Mouse (Mus musculus): ENCODE measurements around the gene Hint3.
"Not testable (repeated sequence)": the region's sequence is repeated elsewhere in the genome, so short reads cannot be mapped to it uniquely, and the experiment has no call there.

Hint3 gene

DNA sequence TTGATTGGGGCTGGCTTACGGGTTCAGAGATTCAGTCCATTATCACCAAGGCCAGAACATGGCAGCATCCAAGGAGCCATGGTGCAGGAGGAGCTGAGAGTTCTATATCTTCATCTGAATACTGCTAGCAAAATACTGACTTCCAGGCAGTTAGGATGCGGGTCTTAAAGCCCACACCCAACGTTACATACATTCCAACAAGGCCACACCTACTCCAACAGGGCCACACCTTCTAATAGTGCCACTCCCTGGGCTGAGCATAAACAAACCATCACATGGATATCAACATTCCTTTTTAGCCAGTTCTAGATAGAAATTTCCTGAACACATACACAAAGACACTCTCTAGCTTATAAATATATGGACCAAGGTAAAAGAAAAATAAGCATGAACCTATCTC lies at the start of gene Hint3:
Gene Hint3 (minus strand): TSS at position 120 of the 400 bp plus-strand sequence.
- DNase-seq, result no peak

DNA sequence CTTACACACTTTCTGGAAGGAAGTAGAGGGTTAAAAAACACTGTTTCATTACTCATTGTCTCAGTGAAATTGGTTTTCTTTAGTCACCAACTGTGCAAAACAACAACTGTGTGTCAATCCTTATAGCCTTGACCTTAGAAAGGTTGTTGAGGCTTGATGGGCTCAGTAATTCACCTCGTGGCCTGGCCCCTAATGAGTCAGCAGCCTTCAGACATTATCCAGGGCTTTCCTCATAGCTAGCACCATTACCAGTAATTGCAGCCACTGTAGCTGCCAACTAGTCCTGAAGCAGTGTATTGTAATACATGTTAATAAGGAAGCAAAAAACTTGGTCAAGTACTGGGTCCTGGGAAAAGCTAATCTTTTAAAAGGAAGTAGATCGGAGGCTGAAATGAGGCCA lies 48.6 kb upstream of the Hint3 start:
- no peak for DNase-seq

DNA sequence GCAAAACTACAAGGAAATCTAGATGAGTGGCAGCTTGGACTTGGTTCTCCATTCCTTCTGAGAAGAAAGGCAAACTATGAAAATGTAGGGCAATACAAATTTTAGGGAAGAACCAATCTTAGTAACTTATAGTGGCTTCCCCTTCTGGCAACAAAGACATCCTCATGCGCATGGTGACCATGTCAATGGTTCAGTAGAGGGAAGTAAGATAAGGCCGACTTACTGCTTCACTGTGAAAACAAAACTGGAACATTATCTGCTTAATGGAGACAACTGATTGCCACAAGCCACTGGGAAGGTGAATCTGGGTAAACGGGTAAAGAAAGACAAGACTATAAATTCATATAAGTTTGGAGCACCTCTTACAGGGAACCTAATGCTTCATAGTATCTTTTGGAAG lies 45.4 kb upstream of the Hint3 start:
- no peak for DNase-seq

DNA sequence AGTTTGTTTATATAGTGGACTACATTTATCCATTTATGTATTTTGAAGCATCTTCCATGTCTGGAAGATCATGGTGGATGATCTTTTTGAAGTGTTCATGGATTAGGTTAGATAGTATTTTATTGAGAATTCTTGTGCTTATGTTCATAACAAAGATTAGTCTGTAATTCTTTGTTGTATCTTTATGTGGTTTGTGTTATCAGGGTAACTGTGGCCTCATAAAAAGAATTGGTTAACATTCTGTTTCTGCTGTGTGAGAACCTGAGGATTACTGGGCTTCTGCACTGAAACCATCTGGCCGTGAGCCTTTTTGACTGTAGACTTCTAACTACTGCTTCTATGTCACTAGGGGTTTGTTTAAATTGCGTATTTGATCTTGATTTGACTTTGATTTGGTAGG lies 37.1 kb upstream of the Hint3 start:
- no peak for DNase-seq

DNA sequence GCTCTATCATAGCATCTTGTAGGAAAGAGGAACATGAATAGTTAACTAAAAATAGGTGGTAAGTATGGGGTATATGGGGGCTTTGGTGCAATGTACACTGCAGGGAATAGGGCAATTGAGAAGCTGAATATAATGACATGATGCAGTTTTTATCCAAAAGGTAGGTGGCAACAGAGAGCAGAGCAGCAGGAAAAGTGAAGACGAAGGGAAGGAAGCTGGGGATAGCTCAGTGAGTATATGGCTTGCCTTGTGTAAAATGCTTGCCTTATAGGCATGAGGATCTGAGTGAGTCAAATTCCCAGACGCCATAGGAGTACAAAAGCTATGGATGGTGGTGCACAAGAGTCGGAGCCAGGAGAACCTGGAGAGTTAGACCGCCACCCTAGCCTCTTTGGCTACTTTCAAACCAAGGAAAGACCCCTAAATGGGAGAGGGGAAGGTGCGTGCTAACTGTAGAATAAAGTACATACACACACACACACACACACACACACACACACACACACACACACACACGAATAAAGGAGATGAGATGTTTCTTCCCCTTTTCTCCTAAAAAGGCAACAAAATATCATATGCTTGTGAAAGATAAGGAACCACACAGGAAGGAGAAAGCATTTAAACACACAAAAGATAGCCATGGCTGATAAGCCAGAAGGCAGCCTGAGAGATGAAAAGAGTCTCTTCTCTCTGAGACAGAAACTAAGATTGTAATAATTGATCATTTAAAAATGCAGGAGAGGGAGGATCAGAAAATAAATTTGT lies 31.3 kb upstream of the Hint3 start:
- DNase-seq, result no peak

DNA sequence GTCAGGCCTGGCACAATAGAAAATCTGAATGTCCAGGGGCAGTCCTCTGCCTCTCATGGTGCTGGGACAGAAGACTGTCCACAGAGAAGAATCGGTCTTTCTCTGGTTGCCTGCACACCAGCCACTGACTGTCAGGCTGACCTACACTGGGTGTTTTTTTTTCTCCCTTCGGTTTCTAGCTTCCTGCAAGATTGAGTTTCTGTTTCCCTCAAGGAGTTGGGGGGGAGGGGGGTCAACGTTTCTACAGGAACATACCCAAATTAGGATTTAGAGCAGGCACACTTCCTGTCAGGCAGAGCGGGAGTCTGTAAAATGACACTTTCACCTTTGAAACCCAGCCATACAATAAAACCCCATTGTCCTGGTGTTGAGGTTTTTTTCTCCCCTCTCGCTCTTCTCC lies 26.2 kb upstream of the Hint3 start:
- no peak for DNase-seq

DNA sequence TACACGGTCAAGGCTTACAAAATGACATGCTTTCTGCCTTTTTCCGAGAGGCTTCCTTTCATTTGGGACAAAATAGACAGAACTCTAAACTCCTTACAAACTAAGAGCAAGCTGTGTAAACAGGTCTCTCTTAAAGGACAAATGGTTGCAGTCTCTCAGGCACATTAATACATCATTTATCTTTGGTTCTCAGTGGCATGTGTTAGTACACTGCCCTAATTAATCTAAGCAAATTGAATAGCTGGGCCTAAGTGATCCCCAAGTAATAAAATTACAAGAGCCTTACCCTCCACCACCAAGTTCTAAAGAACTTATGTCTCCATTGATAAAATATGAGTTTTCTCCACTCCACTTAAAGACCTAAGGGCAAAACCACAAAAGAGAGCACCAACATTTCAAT lies 18.2 kb upstream of the Hint3 start:
- no peak for DNase-seq

DNA sequence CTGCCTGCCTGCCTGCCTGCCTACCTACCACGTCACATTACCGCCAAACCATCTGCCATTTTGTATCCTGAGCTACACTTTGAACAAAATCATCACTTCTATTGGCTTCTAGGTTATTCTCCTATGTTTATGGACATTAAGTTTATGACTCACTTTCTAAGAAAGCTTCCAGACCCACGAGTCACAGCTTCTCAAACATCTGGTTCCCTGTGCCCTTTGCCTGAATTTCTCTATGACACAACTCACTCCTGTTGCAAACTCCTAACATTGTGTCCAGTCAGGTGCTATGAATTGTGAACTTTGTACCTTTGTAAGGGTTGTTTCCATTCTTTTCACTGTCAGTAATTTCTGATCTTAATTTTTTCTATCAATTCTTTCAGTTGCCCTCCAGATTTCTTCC lies 8.8 kb upstream of the Hint3 start:
- no peak for DNase-seq

DNA sequence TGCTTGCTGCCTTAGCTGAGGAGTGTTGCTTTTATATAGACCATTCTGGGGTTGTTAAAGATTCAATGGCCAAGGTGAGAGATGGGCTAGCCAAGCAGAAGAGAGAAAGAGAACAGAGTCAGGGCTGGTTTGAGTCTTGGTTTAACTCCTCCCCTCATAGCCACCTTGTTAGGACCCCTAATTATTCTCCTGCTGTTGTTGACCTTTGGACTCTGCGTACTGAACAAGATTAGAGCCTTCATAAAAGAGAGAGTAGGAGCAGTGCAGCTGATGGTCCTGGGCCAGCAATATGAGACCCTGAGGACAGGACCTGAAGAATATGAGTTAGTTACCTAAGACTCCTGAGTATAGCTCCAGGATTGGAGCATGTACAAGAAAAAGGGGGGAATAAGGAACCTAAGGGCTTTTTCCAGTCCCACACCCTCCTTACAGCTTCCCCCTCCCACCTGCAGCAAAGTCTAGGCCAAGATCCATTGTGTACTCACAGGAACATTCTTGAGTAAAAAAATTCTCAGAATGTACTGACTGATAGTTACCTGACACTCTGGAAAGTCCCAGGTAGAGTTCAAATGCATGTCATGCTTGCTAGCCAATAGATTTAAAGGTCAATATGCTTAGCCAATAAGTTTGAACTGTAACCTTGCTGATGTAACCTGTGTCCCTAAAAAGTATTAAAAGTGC lies 7.2 kb upstream of the Hint3 start:
- DNase-seq, result not testable (repeated sequence)

DNA sequence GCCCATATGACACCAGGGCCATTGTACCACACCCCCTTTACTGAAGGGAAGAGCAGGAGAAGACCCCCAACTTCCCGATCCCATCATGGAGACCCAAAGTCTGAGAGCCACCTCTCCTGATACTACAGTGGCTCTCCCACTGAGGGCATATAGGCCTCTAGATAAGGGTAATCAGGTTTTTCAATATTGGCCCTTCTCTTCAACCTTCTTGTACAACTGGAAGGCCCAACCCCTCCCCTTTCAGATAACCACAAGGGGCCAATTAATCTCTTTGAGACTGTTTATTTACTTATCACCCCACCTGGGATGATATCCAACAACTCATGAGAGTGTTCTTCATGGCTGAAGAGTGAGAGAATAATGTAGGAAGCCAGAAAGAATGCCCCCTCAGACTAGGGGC lies 3.3 kb upstream of the Hint3 start:
- DNase-seq, result no peak

DNA sequence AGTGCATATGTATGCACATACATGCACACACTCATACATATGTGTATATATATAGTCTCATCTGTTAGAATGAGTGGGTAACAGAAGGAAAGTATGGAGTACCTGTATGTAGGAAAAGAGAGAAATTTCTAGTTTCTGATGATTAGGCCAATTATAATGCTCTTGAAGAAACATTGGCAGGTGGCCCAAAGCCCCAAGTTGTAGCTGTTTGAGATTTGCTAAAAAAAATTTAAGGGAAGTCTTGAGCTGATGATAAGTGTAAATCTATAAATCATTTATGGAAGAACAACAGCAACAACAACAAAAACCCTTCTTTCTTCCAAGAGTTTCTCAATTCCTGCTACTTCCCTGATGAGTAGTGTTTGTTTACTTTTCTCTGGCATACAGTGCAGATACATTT lies 545 bp upstream of the Hint3 start:
- DNase-seq, result no peak

DNA sequence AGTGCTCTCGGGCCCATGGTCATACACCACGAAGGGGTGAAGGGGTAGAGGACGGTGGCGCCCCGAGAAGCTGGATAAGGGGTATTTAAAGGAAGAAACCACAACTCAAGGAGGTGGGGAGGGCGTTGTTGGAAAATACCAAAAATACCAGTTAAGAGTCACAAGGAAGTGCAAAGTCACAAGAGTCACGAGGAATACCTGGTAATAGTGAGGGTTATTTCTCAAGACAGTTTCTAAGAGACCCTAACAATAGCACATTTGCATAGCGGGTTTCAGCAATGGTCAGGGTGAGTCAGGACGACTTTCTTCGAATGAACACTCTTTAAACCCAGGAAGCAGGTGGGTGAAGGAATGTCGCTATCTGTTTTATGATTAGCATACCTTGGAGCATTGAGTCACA lies 988 bp downstream of the Hint3 start:
- not testable (repeated sequence) for DNase-seq

DNA sequence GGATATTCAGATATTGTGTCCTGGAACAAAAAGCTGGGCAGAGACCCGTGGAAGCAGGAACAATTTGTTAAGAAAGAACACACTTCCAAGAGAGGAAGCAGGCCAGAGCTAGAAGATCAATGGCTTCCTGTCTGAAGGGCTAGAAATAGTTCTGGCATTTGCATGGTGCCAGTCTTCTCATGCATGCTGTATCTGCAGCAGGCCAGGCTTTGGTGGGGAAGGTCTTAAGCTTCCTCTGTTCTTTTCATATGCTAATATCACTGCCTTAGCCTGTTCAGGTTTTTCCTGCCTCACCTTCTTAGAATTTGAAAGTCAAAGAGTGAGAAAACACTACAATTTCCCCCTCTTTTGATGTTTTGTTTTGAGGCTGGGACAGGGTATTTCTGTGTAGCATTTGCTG lies 1.9 kb downstream of the Hint3 start:
- no peak for DNase-seq

DNA sequence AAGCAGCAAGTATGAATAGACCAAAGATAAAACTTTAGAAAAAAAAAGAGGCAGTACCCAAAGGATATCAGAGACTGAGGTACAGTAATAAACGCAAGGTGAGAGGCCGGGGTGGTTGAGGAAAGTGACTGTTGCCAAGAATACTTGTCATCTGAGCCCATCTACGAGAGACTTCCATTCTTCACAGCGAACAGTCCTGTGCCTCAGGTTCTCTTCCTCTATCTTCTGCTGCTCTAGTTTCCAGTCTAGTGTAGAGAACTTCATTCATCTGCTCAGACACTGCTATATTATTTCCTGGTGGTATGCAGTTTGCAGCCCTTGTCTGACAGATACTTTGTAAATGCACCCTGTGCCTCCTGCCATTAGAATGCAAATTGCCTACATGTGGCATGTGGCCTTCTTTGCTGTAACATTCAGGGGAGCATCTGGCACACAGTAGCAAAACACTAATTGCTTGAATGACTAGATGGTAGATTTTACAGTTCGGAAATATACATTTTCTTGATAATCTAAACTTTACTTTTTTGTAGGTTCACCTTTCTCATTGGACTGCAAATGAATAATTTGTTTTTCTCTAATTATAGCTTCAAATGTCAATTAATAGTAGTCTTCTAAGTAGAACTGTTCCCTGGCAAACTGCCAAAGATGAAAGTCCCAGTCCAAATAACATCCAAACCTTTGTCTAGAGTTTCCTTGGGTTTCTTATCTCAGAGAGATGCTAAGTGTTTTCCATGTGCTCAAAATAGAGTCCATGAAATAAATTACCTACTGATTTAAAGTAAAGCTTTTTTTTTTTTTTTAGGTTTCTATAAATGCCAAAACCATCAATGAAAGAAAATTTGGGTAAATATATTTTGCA lies 5.0 kb downstream of the Hint3 start:
- DNase-seq, result no peak

DNA sequence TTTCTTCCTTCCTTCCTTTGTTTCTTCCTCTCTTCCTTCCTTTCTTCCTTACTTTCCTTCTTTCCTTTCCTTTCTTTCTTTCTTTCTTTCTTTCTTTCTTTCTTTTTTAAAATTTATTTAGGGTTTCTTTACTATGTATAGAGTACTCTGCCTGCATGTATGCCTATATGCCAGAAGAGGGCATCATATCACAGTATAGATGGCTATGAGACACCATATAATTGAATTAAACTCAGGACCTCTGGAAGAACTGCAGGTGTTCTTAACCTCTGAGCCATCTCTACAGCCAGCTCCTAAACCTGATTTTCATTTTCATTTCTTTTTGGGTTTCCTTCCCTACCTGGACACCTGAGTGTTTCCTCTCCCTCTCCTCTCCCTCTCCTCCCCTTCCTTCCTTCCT lies 6.5 kb downstream of the Hint3 start:
- no peak for DNase-seq

DNA sequence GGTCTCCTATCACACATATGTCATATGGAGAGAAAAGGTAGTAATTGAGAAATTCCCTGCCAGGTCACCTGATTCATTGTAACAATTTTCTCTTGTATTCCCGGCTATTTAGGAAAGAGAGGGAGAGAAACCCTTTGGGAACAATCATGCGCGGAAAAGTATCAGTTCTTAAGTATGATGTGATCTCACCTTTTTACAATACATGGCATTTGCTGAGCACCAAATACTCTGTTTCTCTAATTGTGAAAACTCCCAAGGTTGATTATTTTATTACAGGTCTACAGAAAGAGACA lies 10.6 kb downstream of the Hint3 start:
- no peak for DNase-seq

DNA sequence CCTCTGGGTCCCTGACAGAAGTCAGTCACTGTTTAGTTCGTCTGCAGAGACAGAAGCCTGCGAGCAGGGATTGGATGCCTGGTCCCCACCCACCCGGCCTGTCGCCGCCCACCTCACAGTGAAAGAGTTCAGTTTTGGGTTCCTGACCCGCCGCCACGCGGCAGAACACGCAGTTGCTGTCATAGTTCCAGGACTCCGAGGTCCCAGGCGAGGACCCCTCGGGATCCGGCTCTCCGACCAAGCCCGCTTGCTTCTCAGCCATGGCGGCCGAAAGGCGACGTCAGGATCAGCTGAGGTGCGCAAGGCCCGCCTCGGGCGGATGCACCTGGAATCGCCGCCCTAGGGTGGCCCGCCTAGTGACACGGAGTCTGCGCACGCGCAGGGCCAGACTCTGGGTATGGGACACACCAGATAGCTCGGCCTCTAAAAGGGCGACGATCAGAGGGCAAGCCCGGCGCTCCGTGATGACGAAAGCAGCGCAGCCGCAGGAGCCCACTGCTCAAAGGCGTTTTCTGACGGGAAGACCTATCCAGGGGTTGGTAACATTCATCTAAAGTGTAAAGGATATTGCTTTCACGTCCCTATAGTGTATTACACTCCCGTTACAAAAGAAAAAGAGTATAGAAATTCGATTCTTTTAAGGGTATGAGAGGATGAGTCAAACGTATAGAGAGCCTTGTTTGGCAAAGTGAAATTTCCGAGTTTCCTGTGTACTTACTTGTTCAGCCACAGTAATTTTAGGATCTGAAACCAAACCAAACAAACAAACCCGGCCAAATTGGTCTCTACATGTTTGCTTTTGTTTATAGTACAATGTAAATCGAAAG lies 11.1 kb downstream of the Hint3 start:
- DNase-seq, result peak; percentile 100

DNA sequence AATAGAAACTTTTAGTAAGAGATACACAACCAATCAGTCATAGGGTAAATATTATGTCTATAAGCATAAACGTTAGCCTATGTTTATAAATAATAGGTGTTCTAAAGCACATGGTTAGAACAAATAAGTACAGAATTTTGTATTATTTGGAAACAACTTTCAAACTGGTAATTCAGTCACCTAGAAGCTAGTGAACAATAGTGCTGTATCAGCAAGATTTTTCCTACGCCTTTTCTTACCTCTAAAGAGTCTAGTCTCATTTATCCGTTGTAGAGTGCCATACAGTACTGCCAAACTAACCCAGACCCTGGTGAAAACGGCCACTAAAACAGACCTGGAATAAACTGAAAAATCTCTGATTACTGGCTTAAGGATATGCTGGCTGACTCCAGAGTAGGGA lies 16.4 kb downstream of the Hint3 start:
- no peak for DNase-seq

DNA sequence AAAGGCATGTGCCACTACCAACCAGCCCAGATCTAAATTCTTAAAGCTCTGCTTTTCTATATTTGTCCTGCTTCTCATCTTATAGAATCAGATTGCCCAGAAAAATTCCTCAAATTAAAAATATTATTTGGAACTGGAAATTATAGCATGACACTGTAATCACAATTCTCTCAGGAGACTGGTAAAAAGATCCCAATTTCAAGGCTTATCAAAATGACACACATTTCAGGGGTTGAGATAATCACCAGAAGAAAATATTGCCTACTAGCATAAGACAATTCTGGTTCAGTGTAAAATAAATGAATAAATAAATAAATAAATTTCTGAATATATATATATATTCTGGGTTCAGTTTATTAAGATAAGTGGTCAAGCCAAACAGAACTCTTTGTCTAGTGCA lies 19.8 kb downstream of the Hint3 start:
- no peak for DNase-seq

DNA sequence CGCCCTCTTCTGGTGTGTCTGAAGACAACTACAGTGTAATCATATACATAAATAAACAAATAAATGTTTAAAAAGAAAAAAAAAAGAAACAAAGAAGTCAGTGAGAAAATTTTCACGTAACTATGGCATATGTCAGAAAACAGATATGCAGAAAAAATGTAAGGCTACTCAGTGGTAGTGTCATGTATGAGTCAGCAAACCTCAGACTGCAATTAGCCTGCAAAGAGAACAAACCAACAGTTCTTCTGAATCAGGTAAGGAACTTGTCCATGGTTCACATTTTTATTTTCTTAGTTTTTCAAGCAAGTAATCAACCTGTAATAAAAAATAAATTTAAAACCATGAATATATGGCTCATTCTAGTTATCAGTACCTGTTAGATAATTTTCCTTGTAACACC lies 21.3 kb downstream of the Hint3 start:
- no peak for DNase-seq

DNA sequence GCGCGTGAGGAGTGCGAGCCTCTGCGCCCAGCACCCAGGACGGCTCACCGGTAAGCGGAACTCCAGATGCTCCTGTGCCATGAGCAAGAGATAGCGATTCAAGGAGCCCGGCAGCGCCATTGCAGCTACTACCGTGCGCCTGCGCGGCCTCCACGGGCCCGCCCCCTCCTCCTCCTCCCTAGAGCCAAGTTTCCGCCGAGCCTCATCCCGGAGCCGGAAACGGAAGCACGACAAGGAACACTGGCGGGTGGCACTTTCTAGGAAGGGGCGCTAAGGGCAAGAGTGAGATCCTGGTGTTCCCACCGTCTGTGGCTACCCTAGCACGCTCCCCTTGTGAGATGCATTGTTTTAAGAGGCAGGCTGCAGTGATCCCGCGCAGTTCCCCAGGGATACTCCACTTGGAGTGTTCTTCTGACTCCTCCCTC lies 28.9 kb downstream of the Hint3 start, which contains the start of gene Trmt11:
Gene Trmt11 (minus strand): TSS at position 208 of the 425 bp plus-strand sequence.
- DNase-seq, result peak; percentile 99

DNA sequence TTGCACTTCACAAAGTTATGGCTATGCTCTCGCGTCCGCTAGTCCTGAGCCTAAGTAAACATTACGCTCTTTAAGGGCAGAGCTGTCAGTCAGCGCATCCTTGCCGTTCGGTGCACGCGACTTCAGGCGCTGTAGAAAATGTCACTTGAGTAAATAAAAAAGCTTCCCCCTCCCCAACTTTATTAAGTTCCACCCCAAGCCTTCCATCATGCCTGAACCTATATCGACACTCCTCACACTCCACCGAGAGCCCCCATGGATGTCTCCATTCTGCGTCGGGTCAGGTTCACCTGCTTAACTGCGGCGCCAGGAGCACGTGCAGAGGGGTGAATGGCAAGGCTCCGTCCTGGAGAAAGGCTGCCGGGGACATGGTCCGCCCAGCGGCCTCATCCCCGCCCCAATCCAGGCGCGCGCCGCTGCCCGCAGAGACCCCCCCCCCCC lies 29.3 kb downstream of the Hint3 start:
- no peak for DNase-seq

DNA sequence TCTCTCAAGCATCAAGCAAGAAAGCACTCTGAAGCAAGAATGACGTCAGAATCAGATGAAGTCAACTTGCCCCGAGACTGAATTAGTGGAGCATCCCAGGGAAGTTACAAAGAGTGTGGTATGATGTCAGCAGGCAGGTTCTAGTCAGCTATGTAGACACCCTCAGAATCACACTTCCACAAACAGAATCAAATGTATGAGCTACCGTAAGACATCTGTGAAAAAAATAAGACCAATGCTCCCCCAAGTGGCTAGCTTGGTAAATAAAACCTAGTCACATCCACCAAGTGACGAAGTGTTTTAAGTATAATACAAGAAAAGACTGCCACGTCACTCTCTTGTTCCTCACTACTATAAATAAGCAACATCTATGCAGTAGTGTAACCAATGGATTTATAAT lies 42.4 kb downstream of the Hint3 start:
- no peak for DNase-seq
